Mouse (Mus musculus) ES-Bruce4 (cell line): ENCODE measurements around the gene Dck.

Experiments used
- CTCF ChIP-seq: IDR thresholded peaks from one replicate; pipeline ENCODE4 v1.8.1; 2011; ENCODE audit warnings: low read depth, low read length
- POLR2A ChIP-seq: IDR thresholded peaks from one replicate; pipeline ENCODE4 v1.8.1; 2011; ENCODE audit warnings: low read length; ENCODE audit not compliant: insufficient read depth

DNA sequence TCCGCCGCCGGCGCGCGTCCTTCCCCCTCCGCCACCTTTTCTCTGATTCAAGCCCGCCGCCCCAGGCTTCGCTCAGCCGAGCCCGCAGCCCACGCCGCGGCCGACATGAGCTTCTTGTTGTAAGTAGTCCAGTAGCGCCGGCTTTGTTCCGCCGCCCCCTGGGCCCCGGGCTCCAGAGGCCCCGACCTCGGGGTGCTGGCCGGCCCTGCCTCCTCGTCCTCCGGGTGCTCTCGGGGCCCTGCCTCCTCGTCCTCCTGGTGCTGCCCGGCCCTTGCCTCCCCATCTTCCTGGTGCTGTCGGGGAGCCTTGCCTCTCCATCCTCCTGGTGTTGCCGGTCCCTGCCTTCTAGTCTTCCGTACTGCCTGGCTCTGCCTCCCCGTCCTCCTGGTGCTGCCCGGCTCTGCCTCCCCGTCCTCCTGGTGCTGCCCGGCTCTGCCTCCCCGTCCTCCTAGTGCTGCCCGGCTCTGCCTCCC, 43.8 kb upstream of the Dck start:
- no peak for TF ChIP-seq CTCF
- TF ChIP-seq POLR2A, result no peak
